Mouse (Mus musculus) liver, adult (tissue): Measurements from ENCODE around the gene Kit.

ENCODE experiments used
- GATA4 ChIP-seq: IDR thresholded peaks from 2 replicates; pipeline ENCODE4 v1.6.1; 2014; ENCODE audit warnings: mild to moderate bottlenecking, low read length; ENCODE audit not compliant: insufficient replicate concordance

Gene Kit

DNA sequence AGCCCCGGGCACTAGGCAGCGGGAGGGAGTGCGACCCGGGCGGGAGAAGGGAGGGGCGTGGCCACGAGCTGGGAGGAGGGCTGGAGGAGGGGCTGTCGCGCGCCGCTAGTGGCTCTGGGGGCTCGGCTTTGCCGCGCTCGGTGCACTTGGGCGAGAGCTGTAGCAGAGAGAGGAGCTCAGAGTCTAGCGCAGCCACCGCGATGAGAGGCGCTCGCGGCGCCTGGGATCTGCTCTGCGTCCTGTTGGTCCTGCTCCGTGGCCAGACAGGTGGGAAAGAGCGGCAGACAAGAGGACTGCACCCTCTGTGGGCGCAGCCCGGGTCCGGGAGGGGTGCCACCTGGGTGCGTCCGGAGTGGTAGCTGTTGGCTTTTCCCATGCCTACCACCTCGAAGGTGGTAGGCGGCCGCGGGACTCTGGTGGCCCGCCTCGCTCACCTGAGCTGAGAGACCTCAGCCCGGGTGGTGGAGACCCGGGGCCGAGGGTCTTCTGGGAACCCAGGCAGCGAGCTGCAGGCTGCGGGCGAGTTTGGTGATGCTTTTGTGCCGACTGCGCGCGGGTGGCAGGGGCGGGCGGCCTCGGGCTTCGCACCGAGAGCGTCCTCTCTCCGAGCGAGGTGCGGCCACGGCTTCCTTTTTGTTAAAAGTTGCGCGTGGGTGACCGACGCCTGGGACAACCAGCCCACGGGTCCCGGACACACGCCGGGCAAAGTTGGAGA lies at the start of gene Kit:
TSS of gene Kit (plus strand) at position 65 of the 715 bp plus-strand sequence.
- no peak for TF ChIP-seq GATA4

DNA sequence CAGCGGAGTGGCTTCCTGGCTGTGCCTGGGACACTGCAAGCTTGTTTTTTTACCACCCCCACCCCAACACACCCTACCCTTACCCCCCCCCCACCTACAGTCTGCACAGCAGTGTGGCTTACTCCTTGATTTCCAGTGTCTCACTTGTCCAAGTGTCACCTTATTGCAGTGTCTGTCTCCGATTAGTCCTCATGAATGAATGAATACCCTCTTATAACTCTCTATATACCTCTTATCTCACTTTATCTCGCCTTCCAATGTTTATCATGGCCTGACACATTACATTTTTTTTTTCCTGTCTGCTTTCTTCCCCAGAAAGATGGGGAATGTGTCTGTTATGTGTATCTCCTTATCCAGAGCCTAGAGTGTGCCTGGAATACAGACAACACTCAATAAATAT lies 38.6 kb upstream of the Kit start:
- no peak for TF ChIP-seq GATA4

DNA sequence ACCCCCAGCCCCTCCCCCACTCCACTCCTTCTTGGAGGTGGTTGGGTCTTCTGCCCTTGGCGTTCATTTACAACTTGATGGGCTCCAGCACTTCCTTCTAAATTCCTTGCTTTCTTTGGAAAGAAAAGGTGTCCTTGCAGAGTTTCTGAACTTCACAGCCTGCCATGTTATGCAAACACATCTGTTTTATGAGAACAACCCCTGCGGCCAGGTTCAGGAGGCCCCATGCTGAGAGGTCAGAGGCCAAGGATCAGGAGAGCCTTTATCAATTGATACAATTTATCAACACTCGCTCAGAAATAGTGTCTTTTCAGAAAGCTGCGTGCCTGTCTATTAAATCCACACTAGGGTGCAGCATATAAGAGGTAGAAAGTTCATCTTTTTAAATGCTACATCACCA lies 37.0 kb upstream of the Kit start:
- TF ChIP-seq GATA4 = no peak

DNA sequence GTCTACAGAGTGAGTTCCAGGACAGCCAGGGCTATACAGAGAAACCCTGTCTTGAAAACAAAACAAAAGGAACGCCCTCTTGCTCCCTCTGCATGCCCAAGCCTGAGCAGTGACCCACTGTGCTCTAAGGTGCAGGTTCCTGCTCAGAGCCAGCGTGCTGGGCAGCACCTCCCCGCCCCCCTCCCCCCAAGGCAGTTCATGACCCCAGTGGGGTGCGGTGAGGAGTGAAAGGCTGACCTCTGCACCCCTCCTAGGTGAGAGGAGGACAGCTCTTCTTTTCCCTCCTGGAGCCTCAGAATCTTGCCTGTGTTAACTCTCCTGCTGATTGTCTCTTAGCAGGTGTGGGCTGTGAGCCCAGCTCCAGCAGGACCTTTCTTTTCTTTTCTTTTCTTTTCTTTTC lies 36.3 kb upstream of the Kit start:
- TF ChIP-seq GATA4 = no peak

DNA sequence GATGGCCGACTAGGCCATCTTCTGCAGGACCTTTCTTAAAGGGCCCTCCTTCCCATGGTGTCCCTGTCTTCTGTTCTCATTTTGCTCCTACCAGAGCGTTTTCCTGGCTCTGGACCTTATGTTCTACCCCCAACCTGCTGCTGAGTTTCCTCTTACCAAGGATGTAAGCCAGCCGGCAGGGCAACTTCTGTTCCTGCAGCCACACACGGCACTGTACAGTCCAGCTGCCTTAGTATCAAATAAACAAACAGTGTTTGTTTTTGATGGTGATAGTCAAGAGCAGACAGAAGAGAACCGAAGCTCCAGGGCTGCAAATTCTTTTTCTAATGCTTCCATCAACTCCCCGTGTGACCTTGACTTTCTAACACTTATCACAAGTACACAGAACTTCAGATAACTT lies 35.6 kb upstream of the Kit start:
- no peak for TF ChIP-seq GATA4

DNA sequence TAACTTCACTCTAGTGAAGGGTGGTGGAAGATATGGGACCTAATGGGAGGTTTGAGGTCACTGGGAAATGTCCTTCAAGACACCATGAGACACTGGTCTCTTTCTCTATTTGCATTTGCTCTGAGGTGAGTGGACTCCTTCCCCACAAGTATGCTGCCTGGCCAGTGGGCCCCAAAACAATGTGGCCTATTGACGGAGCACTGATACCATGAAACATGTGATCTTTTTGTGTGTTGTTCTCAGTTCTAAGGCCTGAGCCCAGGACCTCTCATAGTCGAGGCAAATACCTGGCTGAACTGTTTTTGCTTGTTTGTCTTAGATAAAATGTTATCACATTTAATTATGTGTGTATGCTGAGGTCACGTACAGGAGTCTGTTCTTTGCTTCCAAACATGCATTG lies 31.0 kb upstream of the Kit start:
- no peak for TF ChIP-seq GATA4

DNA sequence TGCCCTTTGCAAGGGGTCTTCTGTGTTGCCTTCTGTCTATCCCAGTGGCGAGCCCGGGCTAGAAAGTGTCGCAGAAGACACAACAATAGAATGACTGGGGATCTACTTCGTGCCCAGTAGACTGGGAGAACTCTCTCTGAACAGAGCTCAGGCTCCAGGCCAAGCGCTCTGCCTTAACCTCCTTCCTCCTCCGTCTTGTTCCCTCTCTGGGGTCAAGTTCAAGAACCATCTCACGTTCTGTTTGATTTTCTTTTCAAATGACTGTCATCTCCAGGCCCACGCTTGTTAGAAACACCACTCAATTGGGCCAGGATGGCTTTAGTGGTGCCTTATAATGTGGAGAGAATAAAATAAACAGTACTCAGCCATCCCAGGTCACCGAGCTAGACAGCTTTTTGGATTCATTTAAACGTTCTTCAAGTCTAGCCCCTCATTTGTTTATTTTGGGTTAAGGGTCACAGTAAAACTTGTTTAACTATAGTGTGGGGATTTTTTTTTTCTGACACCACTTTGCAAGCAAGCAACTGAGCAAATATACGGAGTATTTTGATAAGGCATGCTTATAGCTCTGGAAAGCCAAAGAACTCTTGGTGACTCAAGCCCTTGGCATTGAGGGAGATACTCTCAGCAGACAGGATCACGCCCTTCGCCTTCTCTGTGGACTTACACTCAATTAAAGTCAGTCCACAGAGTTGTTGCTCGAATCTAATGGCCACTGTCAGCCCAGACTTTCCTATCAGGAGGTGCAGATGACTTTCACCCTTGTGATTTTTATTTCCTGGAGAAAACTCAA lies 30.0 kb upstream of the Kit start:
- no peak for TF ChIP-seq GATA4

DNA sequence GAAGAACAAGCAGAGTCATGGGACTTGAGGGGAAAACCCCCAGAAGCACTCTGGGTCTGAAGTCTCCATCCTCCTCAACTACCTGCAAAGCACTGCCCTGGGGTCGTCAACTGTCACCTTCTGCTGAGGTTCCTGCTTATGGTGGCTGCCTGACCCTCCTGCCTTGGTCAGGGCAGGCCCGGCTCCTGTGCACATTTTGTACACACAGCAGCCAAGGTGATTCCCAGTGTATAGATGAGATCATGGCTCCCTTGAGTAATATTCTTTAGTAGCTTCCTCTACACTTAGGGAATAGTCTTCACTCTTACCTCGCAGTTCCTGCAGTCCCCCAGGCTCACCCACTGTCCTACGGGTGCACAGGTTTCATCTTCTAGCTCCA lies 29.5 kb upstream of the Kit start:
- no peak for TF ChIP-seq GATA4

DNA sequence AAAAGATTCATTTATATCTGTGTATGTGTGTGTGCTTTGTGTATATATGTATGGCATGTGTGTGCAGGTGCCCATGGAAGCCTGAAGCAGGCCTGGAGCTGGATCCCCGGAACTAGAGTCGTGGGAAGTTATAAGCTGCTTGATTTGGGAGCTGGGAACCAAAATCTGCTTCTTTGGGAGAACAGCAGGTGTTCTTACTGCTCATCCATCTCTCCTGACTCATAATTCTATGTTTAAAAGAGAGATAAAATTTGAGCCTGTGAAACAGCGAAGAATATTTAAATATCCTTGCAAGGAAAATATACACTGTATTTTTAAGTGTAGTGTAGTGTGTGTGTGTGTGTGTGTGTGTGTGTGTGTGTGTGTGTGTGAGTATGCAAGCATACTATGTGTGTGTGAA lies 21.7 kb upstream of the Kit start:
- TF ChIP-seq GATA4 = no peak

DNA sequence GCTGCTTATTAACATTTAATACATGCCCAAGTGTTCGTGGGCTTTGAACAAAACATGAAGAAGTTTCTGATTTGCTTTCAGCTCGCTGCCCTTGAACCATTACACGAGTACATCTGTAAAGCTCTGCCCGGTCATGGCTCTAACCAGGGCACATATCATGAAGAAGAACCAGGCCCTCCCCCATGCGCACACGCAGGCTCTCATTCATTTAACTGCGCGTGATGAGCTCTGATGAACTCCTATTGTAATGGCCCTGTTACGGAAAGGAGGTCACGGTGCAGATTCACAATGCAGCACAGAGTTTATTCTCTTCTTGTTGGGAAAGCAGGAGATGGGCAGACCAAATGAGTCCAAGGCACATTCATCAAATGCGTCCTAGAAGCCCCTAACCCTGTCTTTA lies 17.1 kb upstream of the Kit start:
- TF ChIP-seq GATA4 = no peak

DNA sequence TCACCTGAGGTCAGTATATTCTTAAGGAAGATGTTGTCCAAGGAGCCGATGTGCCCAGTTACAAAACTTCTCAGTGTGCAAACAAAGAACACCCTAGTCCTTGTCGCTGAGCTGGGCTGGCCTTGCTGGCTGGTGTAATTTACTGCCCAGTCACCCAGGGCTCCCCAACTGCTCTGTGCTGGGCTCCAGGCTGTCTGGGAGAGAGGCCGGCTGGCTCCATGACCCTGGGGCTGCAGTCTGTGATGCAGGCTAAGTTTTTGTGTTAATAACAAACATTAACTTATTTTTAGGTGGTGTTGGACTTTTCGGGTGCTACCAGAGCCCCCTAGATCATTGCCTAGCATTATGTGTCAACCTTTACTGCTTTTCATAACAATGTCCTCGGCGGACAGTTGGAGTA lies 15.4 kb upstream of the Kit start:
- TF ChIP-seq GATA4 = no peak

DNA sequence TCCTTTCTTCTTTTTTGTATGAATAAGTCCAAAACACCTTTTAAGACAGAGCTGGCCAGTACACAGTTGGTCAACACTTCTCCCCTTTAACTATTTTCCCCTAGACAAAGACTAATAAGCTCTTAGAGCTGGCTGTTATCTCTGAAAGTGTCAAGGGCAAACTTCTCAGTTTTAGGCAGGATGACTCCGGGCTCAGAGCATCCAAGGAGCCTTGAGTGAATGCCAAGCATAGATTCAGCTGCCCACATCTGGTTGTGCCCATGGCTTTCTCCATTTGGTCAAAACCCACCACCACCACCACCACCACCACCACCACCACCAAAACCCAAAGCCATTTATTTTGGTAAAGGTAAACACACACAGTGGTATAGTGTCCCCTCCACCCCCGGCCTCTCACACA lies 13.5 kb upstream of the Kit start:
- TF ChIP-seq GATA4 = no peak

DNA sequence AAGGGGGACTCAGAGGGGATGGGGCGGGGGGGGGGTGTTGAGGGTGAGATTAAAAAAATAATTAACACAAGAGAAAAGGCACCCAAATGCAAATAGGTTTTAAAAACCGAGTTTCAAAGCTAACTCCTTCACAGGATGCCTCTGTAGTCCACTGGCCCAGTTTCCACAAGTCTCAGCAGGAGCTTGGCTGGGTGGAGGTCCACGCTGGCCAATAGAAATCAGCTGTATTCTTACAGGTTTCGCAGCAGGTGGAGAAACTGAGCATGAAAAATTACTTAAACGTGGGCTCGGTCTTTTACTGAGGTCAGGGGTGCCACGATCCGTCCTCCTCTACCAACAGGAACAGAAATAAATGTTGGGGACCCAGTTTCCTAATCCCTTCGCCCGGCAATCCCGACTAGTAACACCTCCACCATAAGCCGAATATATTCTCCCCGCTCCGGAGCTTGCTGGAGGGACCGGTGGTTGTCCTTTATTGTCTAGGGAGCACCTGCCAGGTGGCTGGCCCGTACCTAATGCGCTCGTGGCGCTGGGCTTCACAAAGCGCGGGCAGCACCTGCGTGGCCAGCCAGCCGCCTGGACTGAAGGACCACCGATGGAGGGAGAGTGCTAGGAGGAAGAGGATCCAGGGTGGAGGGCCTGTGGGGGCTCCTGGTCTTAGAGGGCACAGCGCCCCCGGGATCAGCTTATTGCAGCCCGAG lies 415 bp upstream of the Kit start:
- no peak for TF ChIP-seq GATA4

DNA sequence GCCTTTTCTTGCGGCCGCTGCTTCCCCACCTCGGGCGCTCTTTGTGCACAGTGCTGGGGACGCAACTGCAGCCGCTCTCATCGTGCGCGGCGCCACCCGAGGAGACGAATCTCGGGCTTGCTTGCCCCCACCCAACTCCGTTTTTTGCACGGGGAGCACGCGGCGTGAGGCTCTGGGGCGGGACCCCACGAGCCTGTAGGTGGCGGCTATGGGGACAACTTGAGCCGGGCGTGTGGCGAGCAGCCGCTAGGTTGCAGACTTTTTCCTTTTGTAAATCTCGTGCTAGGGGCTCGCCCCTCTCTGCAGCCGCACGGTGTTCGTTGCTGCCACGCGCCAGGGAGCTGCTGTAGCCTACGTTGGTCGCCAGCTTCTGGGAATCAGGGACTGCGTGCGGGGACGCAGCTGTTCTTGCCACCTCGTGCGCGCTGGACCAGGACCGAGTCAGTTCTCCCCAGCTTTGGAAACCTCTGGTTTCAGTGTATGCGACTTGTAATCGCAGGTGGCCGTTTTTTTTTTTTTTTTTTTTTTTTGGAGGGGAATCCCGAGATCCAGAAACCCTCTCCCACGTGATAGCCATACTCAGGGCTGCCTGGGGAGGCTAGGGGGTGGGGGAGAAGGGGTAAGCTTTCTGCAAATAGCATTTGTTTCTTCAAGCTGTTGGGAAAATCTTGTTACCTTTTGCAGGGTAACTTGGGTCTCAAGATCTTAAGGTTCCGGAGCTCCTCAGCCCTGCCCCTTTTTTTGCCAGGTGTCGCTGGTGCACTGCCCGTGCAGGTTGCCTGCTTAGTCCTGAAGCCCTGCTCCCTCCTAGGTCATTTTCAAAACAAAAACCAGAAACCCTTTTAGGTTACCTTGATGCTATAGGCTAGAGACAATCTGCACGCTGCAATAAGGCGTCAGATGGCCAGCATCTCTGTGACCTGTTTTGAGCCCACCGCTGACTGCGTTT lies 1.1 kb downstream of the Kit start:
- TF ChIP-seq GATA4 = no peak

DNA sequence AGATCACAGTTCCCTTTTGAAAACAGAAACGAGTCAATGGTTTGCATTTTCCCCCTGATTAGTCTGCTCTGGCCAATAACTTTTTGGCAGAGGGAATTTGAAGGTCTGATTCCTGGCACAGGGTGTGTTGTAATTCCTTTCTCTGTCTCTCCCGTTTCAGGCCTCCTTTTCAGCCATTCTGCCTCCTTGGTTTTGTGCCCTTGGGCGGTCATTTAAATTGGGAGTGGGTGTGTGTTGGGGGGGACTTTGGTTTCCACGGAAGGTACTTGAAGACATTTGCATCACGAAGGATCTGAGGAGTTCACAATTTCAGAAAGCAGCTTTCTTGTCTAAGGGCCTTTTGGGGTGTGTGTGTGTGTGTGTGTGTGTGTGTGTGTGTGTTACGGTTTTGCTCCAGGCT lies 2.0 kb downstream of the Kit start:
- TF ChIP-seq GATA4 = no peak
